Mouse (Mus musculus) small intestine, adult 2 months (tissue): ENCODE measurements around the gene Tiam2. TPM values are rescaled to one million over a fixed set of nuclear protein-coding genes. Genes with fewer than 3 reads are reported as not detected.
"Not testable (repeated sequence)": the region's sequence is repeated elsewhere in the genome, so short reads cannot be mapped to it uniquely, and the experiment has no call there.

Source experiments
- H3K27ac ChIP-seq: fragments of 200-500 bp; 2 replicates; pipeline ENCODE4 v1.5.1; 2012; ENCODE audit warnings: low read depth, low read length, control low read depth, inconsistent platforms; ENCODE audit not compliant: insufficient read depth
- H3K27me3 ChIP-seq: fragments of 200-500 bp; 2 replicates; pipeline ENCODE4 v1.6.1; 2012; ENCODE audit warnings: mild to moderate bottlenecking, moderate library complexity, low read length, inconsistent platforms; ENCODE audit not compliant: control insufficient read depth, insufficient read depth
- H3K36me3 ChIP-seq: fragments of 200-500 bp; 2 replicates; pipeline ENCODE4 v1.6.1; 2012; ENCODE audit warnings: mild to moderate bottlenecking, low read length, control low read depth, inconsistent platforms; ENCODE audit not compliant: control insufficient read depth, insufficient read depth
- H3K4me1 ChIP-seq: fragments of 200-500 bp; 2 replicates; pipeline ENCODE4 v1.6.1; 2012; ENCODE audit warnings: low read length, inconsistent platforms, mixed read lengths; ENCODE audit not compliant: control insufficient read depth, insufficient read depth, insufficient read length
- H3K4me3 ChIP-seq: fragments of 200-500 bp; 2 replicates; pipeline ENCODE4 v1.5.1; 2012; ENCODE audit warnings: low read depth, mild to moderate bottlenecking, control low read depth, inconsistent platforms, low read length, moderate library complexity
- CTCF ChIP-seq: fragments of 200-500 bp; IDR thresholded peaks from 2 replicates; pipeline ENCODE4 v1.5.1; 2012; ENCODE audit warnings: low read depth, mild to moderate bottlenecking, control low read depth, inconsistent platforms, low read length, moderate library complexity, mixed read lengths; ENCODE audit not compliant: insufficient replicate concordance, insufficient read length; ENCODE audit errors: extremely low read depth
- POLR2A ChIP-seq: fragments of 200-500 bp; IDR thresholded peaks from 2 replicates; pipeline ENCODE4 v1.6.1; 2012; ENCODE audit warnings: low read depth, mild to moderate bottlenecking, control low read depth, inconsistent platforms, low read length, moderate library complexity
- WGBS: fragments of 180-500 bp; shearing (Covaris S2); methylation state at CpG from one replicate; pipeline ENCODE4 v1.1.7; 2018; 5-methylcytosine and 5-hydroxymethylcytosine counted together
- polyA plus RNA-seq: library from polyadenylated mRNA; depleted of rRNA; stranded (reverse); fragments of >200 nt; gene quantifications from 2 replicates; pipeline ENCODE4 v1.2.3, GENCODE M21; 2012

Tiam2 gene
- polyA plus RNA-seq, 1 experiment = 2.7 TPM

DNA sequence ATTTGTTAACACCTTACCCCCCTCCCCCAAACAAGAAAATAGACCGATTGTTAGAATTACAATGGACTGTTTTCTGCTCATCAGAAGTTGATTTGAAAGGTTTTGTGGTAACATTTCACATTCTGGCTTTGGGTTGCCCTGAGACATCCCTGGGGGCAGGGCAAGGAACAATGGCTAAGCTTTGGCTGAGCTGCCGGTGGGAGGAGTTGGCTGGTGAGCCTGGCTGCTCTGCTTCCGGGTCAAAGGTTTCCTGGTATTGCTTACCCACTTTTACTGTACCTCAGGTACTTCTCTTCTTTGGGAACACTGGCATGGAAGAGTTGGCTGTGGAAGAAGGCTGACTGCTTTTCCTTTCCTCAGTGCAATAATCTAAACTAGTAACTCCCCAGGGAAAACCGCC, 25.3 kb downstream of the Tiam2 start:
- Histone ChIP-seq H3K36me3 (no peaks in the 10 kb centered on the region), H3K27me3 (no peaks in the 10 kb centered on the region), H3K4me3 (no peak overlapping the region), H3K27ac (no peak overlapping the region), H3K4me1 (peaks cover 4% of the 10 kb centered on the region; the same call in 1 of the 2 replicates)
- WGBS = 21% methylated on average over 4 of the region's 4 CpGs
- TF ChIP-seq CTCF (no peak), POLR2A (no peak)

DNA sequence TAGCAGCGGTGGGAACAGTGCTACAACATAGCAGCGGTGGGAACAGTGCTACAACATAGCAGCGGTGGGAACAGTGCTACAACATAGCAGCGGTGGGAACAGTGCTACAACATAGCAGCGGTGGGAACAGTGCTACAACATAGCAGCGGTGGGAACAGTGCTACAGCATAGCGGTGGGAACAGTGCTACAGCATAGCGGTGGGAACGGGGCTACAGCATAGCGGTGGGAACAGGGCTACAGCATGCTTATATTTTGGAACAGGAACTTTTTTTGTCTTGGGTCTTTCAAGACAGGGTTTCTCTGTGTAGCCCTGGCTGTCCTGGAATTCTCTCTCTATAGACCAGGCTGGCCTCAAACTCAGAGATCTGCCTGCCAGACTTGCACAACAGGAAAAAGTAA, 26.8 kb downstream of the Tiam2 start:
- H3K36me3 ChIP-seq, H3K27ac ChIP-seq, H3K4me3 ChIP-seq, H3K4me1 ChIP-seq, H3K27me3 ChIP-seq: not testable (repeated sequence)
- WGBS = 98% methylated on average over 10 of the region's 10 CpGs

DNA sequence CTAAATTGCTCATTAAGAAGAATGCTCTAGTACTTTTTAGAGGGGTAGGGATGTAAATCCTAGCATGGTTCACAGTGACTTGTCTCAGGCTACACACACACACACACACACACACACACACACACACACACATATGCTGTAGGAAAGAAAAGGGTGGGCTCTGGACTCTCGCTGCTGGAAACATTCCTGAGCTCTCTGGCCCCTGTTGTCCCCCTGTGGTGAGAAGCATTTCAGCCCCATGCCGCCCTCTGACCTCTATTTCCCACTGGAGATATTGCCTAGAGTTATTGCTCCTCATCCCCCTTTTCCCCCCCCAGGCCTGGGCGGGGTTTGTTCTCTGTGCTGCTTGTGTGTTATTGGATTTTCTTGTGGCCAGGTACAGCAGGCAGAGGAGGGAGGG, 28.5 kb downstream of the Tiam2 start:
- 71% methylated on average over 3 of the region's 3 CpGs for WGBS
- Histone ChIP-seq H3K27me3 (no peaks in the 10 kb centered on the region), H3K4me3 (no peak overlapping the region), H3K36me3 (no peaks in the 10 kb centered on the region), H3K27ac (no peak overlapping the region), H3K4me1 (peaks cover 4% of the 10 kb centered on the region; the same call in 1 of the 2 replicates)
- TF ChIP-seq POLR2A (no peak), CTCF (no peak)

DNA sequence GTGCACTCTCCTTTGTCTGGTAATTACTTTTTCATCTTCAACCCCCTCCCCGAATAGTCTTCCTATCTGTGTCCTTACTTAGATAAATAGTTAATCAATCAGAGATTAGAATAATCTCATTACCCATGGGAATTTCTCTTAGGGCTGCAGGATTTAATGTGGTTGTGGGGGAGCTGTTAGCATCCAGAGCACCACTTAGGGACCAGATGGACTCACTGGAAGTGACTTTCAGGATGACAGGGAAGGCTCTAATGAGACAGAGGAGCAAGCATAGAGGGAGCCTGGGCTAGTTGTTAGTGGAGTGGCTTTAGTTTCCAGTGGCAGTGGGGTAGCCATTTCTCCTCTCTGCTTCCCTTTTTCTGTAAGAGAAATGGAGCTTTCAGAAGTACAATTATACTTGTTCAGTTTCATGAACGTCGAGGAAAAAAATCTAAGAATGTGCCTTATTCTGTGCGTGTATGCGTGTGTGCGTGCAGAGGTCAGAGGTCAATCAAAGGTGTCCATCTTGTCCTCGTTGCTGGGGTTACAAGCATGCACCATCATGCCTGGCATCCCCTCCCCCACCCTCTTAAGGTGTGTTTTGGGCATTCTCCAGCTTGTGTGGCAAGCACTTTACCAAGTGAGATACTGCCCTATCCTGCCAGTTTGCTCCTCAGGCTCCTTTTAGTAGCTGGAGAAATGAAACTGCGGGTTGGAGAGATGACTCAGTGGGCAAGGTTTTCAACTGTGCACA, 30.4 kb downstream of the Tiam2 start:
- no peak for TF ChIP-seq CTCF
- no peak for TF ChIP-seq POLR2A
- no peaks in the 10 kb centered on the region for H3K36me3 ChIP-seq
- no peaks in the 10 kb centered on the region for H3K27me3 ChIP-seq
- H3K4me1 ChIP-seq = peaks cover 1% of the 10 kb centered on the region; the same call in 1 of the 2 replicates
- no peak overlapping the region for H3K4me3 ChIP-seq
- 85% methylated on average over 8 of the region's 8 CpGs for whole genome bisulfite sequencing
- no peak overlapping the region for H3K27ac ChIP-seq

DNA sequence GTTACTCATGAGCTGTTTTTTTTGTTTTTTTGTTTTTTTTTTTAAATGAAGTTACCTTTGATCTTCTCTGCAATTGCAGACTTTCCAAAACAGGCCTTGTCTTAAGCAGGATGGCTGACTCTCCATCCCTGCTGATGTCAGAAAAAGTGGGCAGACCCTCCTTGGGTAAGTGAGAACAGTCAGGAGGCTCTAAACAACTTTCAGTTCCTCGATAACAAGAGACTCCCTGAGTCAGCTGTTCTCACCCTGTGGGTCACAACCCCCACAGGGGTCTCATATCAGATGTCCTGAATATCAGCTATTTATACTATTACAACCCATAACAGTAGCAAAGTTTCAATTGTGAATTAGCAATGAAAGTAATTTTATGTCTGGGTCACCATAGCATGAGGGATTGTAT, 33.9 kb downstream of the Tiam2 start:
- H3K4me3 ChIP-seq = no peak overlapping the region
- WGBS = 58% methylated on average over 1 of the region's 1 CpGs
- no peak for TF ChIP-seq POLR2A
- no peak for TF ChIP-seq CTCF
- no peaks in the 10 kb centered on the region for H3K4me1 ChIP-seq
- H3K27ac ChIP-seq = no peak overlapping the region
- no peaks in the 10 kb centered on the region for H3K36me3 ChIP-seq
- H3K27me3 ChIP-seq = no peaks in the 10 kb centered on the region

DNA sequence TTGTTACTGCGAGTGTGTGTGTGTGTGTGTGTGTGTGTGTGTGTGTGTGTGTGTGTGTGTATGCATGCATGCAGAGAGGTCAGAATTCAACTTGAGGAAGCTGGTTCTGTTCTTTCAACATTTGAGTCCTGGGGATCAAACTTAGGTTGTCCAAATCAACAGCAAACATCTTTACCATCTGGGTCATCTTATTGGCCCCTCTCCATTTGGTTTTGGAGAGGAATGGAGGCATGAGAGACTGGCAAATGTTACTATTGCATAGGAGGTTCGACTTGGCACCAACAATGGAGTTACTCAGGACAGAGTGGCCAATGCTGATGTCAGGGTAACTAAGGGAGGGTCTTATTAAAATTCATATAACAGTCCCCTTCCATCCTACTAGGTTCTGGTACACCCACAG, 35.4 kb downstream of the Tiam2 start:
- TF ChIP-seq POLR2A (no peak), CTCF (no peak)
- 72% methylated on average over 2 of the region's 2 CpGs for WGBS
- no peak overlapping the region for H3K4me3 ChIP-seq
- H3K27ac ChIP-seq = no peak overlapping the region
- no peaks in the 10 kb centered on the region for H3K36me3 ChIP-seq
- no peaks in the 10 kb centered on the region for H3K4me1 ChIP-seq
- no peaks in the 10 kb centered on the region for H3K27me3 ChIP-seq

DNA sequence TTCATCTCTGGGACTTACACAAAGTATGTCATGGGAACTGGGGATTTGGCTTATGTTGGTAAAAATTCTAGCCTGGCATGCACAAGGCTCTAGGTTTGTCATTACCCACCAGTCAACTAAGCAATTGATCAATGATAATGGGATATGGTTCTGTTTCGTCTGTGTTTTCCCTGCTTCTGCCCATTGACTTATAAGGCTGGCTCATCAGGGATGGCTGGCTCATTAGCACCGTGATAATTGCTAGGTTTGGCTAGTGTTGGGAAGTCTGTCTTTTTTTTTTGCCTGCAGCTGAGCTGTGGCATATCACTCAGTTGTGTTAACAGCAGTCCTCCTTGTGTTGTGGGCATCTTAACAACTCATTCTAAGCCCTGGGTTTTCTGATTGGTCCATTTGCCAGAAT, 36.8 kb downstream of the Tiam2 start:
- Histone ChIP-seq H3K4me1 (no peaks in the 10 kb centered on the region; the same call in 1 of the 2 replicates), H3K27me3 (no peaks in the 10 kb centered on the region), H3K4me3 (no peak overlapping the region), H3K36me3 (no peaks in the 10 kb centered on the region), H3K27ac (no peak overlapping the region)
- WGBS = 92% methylated on average over 2 of the region's 2 CpGs
- TF ChIP-seq POLR2A (no peak), CTCF (no peak)
